Mouse (Mus musculus): ENCODE data around the gene Lrwd1.

DNA sequence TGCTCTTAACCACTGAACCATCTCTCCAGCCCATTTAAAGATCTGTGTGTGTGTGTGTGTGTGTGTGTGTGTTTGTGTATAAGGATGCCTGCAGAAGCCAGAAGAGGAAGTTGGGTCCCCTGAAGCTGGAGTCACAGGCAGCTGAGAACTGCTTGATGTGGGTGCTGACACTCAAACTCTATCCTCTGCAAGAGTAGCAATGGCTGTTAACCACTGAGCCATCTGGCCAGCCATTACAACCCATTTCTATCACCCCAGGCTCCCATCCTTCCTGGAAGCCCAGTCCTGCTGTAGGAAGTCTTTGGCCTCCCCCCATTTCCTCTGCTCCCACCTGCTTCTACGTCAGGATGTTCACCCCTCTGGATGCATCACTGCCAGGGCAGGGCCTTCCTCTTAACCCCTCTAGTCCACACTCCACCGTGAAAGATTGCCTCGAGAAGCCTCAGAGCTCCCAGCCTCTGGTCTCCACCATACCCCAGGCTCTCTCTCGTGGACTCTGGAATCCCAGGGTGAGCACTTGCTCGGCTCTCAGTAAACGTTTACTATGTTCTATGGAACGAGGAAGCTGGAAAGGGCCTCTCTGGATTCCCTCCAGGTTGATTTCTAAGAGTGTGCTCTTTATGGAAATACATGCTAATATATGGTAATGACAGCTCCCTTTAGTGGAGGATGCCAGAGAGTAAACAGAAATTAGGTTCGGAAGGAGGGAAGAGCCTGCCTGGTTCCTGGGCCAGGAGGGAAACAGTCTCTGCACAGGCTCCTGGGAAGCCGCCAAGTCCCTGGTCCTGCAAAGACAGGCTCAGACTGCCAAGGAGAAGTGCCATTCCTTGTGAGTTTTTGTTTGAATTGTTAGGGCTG lies 38.0 kb upstream of the Lrwd1 start:
- TF ChIP-seq CTCF (IDR thresholded peaks at IDR 0.05; ENCODE audit: borderline replicate concordance, insufficient read depth, low read length) (no peak), POLR2A (IDR thresholded peaks at IDR 0.05; ENCODE audit: low read depth, low read length) (no peak)

All from embryonic fibroblast, embryonic 13.5 days (primary cell).